Mouse (Mus musculus) MEL (cell line): ENCODE measurements at regions not wholly inside any gene's neighbourhood (a gene's known extent, or its start where the extent isn't known, plus 50 kb on each side); places are given as distances from the start of the nearest gene placed in this dataset.

Experiments used
- DNase-seq: peaks from one replicate; pipeline ENCODE4 v3.0.0; 2011; ENCODE audit warnings: low read depth, low spot score
- H3K27ac ChIP-seq: 2 replicates; pipeline ENCODE4 v1.5.1; 2012; ENCODE audit warnings: low read depth, mild to moderate bottlenecking, control low read depth, low read length, moderate library complexity; ENCODE audit not compliant: control insufficient read depth
- H3K27me3 ChIP-seq, 2 experiments: fragments of 150-350 bp in 1 of 2; sonication (generic) in 1 of 2; 2 replicates each; pipeline ENCODE4 v1.6.1; 2012; ENCODE audit warnings: low read length in 2 of 2, mild to moderate bottlenecking in 2 of 2, improper control_type of control experiment in 1 of 2, moderate library complexity in 1 of 2; ENCODE audit not compliant: insufficient read depth in 2 of 2, control insufficient read depth in 1 of 2
- H3K36me3 ChIP-seq, 2 experiments: 2 replicates each; pipeline ENCODE4 v1.6.1; 2012 to 2014; ENCODE audit warnings: low read length in 2 of 2, improper control_type of control experiment in 1 of 2, inconsistent platforms in 1 of 2, mild to moderate bottlenecking in 1 of 2; ENCODE audit not compliant: insufficient read depth in 2 of 2, control insufficient read depth in 1 of 2
- H3K4me1 ChIP-seq, 2 experiments: fragments of 150-350 bp in 1 of 2; sonication (generic) in 1 of 2; 2 replicates each; pipeline ENCODE4 v1.6.1; 2012; ENCODE audit warnings: low read length in 2 of 2, improper control_type of control experiment in 1 of 2, mild to moderate bottlenecking in 1 of 2; ENCODE audit not compliant: insufficient read depth in 2 of 2, control insufficient read depth in 1 of 2
- H3K4me3 ChIP-seq, 2 experiments: fragments of 150-350 bp in 1 of 2; sonication (generic) in 1 of 2; 2 replicates each; pipeline ENCODE4 v1.5.1; 2012; ENCODE audit warnings: low read depth in 2 of 2, low read length in 2 of 2, mild to moderate bottlenecking in 2 of 2, moderate library complexity in 2 of 2, control low read depth in 1 of 2, improper control_type of control experiment in 1 of 2; ENCODE audit not compliant: control insufficient read depth in 1 of 2, insufficient read depth in 1 of 2
- H3K79me2 ChIP-seq: 2 replicates; pipeline ENCODE4 v1.6.1; 2012; ENCODE audit warnings: mild to moderate bottlenecking, low read length, moderate library complexity; ENCODE audit not compliant: control insufficient read depth, poor library complexity, insufficient read depth
- H3K9ac ChIP-seq: 2 replicates; pipeline ENCODE4 v1.6.1; 2012; ENCODE audit warnings: low read depth, mild to moderate bottlenecking, control low read depth, low read length, moderate library complexity; ENCODE audit not compliant: control insufficient read depth, poor library complexity, severe bottlenecking
- H3K9me3 ChIP-seq: fragments of 150-350 bp; sonication (generic); replicated peaks from 2 replicates; pipeline ENCODE4 v1.6.1; 2012; ENCODE audit warnings: mild to moderate bottlenecking, low read length, improper control_type of control experiment, moderate library complexity; ENCODE audit not compliant: insufficient read depth
- CHD1 ChIP-seq: IDR thresholded peaks from 2 replicates; pipeline ENCODE4 v1.6.1; 2012; ENCODE audit warnings: low read depth, mild to moderate bottlenecking, inconsistent platforms, low read length, improper control_type of control experiment
- CHD2 ChIP-seq: IDR thresholded peaks from 2 replicates; pipeline ENCODE4 v1.6.1; 2011; ENCODE audit warnings: low read length, improper control_type of control experiment
- E2F4 ChIP-seq: IDR thresholded peaks from 2 replicates; pipeline ENCODE4 v1.6.1; 2011; ENCODE audit warnings: low read depth, low read length, improper control_type of control experiment, borderline replicate concordance
- GABPA ChIP-seq: IDR thresholded peaks from 2 replicates; pipeline ENCODE4 v1.6.1; 2012; ENCODE audit warnings: low read depth, mild to moderate bottlenecking, inconsistent platforms, low read length, improper control_type of control experiment, moderate library complexity
- KAT2A ChIP-seq: conservative IDR thresholded peaks from 2 replicates; pipeline ENCODE4 v1.6.1; 2012; ENCODE audit warnings: low read depth, low read length, improper control_type of control experiment, inconsistent platforms
- MAX ChIP-seq: IDR thresholded peaks from 2 replicates; pipeline ENCODE4 v1.6.1; 2011; ENCODE audit warnings: low read length, improper control_type of control experiment
- MYC ChIP-seq: IDR thresholded peaks from 2 replicates; pipeline ENCODE4 v1.6.1; 2011; ENCODE audit warnings: low read depth, mild to moderate bottlenecking, low read length, improper control_type of control experiment, moderate library complexity
- NELFE ChIP-seq: IDR thresholded peaks from 2 replicates; pipeline ENCODE4 v1.6.1; 2011; ENCODE audit warnings: low read depth, low read length, improper control_type of control experiment
- NRF1 ChIP-seq: IDR thresholded peaks from 2 replicates; pipeline ENCODE4 v1.6.1; 2014; ENCODE audit warnings: low read depth, mild to moderate bottlenecking, inconsistent platforms, low read length, improper control_type of control experiment, moderate library complexity; ENCODE audit not compliant: poor library complexity, insufficient read depth, severe bottlenecking
- POLR2AphosphoS2 ChIP-seq: IDR thresholded peaks from 2 replicates; pipeline ENCODE4 v1.6.1; 2011; ENCODE audit warnings: low read length, improper control_type of control experiment
- POLR2AphosphoS5 ChIP-seq: IDR thresholded peaks from 2 replicates; pipeline ENCODE4 v1.6.1; 2012; ENCODE audit warnings: low read depth, borderline replicate concordance, mild to moderate bottlenecking, inconsistent platforms, low read length, moderate library complexity, mixed read lengths
- RAD21 ChIP-seq: IDR thresholded peaks from 2 replicates; pipeline ENCODE4 v1.6.1; 2011; ENCODE audit warnings: mild to moderate bottlenecking, low read depth, low read length, improper control_type of control experiment
- RCOR1 ChIP-seq: IDR thresholded peaks from 2 replicates; pipeline ENCODE4 v1.6.1; 2012; ENCODE audit warnings: low read depth, mild to moderate bottlenecking, inconsistent platforms, low read length, improper control_type of control experiment
- SIN3A ChIP-seq: IDR thresholded peaks from 2 replicates; pipeline ENCODE4 v1.6.1; 2012; ENCODE audit warnings: low read length, improper control_type of control experiment, inconsistent platforms
- SMC3 ChIP-seq: IDR thresholded peaks from 2 replicates; pipeline ENCODE4 v1.6.1; 2011; ENCODE audit warnings: low read depth, low read length, improper control_type of control experiment
- TCF12 ChIP-seq: IDR thresholded peaks from 2 replicates; pipeline ENCODE4 v1.6.1; 2014; ENCODE audit warnings: low read depth, mild to moderate bottlenecking, inconsistent platforms, low read length, improper control_type of control experiment, moderate library complexity
- ZC3H11A ChIP-seq: IDR thresholded peaks from 2 replicates; pipeline ENCODE4 v1.6.1; 2012; ENCODE audit warnings: low read depth, mild to moderate bottlenecking, inconsistent platforms, low read length, improper control_type of control experiment
- ZKSCAN1 ChIP-seq: IDR thresholded peaks from 2 replicates; pipeline ENCODE4 v1.6.1; 2012; ENCODE audit warnings: low read depth, mild to moderate bottlenecking, inconsistent platforms, low read length, improper control_type of control experiment, moderate library complexity

DNA sequence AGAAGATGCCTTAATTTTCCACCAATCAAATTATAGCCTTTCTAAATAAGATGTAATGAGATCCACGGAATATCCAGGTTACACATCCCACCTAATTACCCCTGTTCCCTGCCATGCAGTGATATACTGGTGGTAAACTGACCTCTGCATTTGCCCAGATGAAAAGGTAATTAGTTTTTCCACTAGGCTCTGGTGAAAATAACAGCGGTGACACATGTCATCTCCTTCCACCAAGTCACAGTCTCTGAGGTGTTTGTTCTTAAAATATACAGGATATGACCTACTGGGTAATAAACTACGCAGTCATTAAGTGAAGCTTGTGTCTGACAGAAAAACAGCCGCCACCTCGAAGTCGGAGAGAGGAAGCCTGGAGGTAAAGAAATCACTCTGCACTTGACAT lies 313.6 kb upstream of the Spred2 start:
- H3K9ac ChIP-seq, result no peak overlapping the region
- no peaks in the 10 kb centered on the region for H3K4me1 ChIP-seq
- H3K36me3 ChIP-seq, result no peaks in the 10 kb centered on the region
- H3K4me3 ChIP-seq, result no peak overlapping the region
- H3K27me3 ChIP-seq, result no peaks in the 10 kb centered on the region; a peak in 1 of 4 replicates
- DNase-seq, result no peak
- H3K79me2 ChIP-seq, result no peaks in the 10 kb centered on the region
- no peak overlapping the region for H3K27ac ChIP-seq
- no peak for TF ChIP-seq CHD2
- no peak for TF ChIP-seq SMC3
- TF ChIP-seq SIN3A, result no peak
- no peak for TF ChIP-seq GABPA
- no peak for TF ChIP-seq NELFE
- TF ChIP-seq CHD1, result no peak
- no peak for TF ChIP-seq NRF1
- TF ChIP-seq, all 39 proteins: peak for 0
- no peaks in the 10 kb centered on the region for H3K9me3 ChIP-seq

DNA sequence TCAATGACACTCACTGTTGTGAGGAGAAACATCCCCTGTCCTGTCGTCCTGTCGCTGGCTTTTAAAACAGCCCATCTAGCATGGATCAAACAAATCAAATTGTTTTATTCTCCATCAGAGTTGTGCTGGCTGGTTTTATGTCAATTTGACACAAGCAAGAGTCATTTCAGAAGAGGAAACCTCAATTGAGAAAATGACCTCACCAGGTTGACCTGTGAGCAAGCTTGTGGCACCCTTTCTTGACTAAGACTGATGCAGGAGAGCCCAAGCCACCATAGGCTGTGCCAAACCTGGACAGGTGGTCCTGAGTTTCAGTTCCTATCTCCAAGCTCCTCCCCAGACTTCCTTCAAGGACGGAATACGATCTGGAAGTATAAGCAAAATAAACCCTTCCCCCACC lies 313.0 kb upstream of the Spred2 start:
- TF ChIP-seq MAX, result no peak
- TF ChIP-seq RAD21, result no peak
- TF ChIP-seq KAT2A, result no peak
- TF ChIP-seq RCOR1, result no peak
- no peak for TF ChIP-seq E2F4
- no peak for TF ChIP-seq POLR2AphosphoS5
- TF ChIP-seq MYC, result no peak
- TF ChIP-seq ZC3H11A, result no peak
- TF ChIP-seq CHD1, result no peak
- TF ChIP-seq TCF12, result no peak
- TF ChIP-seq ZKSCAN1, result no peak
- TF ChIP-seq POLR2AphosphoS2, result no peak
- no peak for TF ChIP-seq NELFE
- DNase-seq, result no peak
- Histone ChIP-seq H3K9me3 (no peaks in the 10 kb centered on the region), H3K79me2 (no peaks in the 10 kb centered on the region), H3K27ac (no peak overlapping the region), H3K27me3 (no peaks in the 10 kb centered on the region; a peak in 1 of 4 replicates), H3K9ac (no peak overlapping the region), H3K4me3 (no peak overlapping the region), H3K4me1 (no peaks in the 10 kb centered on the region), H3K36me3 (no peaks in the 10 kb centered on the region)
